Mouse (Mus musculus) MEL (cell line): ENCODE results near the gene Ppp2r1b. TPM values are rescaled to one million over a fixed set of nuclear protein-coding genes. Genes with fewer than 3 reads are reported as not detected.

Source experiments
- DNase-seq: peaks from one replicate; pipeline ENCODE4 v3.0.0; 2011; ENCODE audit warnings: low read depth, low spot score
- H3K27ac ChIP-seq: 2 replicates; pipeline ENCODE4 v1.5.1; 2012; ENCODE audit warnings: low read depth, mild to moderate bottlenecking, control low read depth, low read length, moderate library complexity; ENCODE audit not compliant: control insufficient read depth
- H3K27me3 ChIP-seq, 2 experiments: fragments of 150-350 bp in 1 of 2; sonication (generic) in 1 of 2; 2 replicates each; pipeline ENCODE4 v1.6.1; 2012; ENCODE audit warnings: low read length in 2 of 2, mild to moderate bottlenecking in 2 of 2, improper control_type of control experiment in 1 of 2, moderate library complexity in 1 of 2; ENCODE audit not compliant: insufficient read depth in 2 of 2, control insufficient read depth in 1 of 2
- H3K36me3 ChIP-seq, 2 experiments: 2 replicates each; pipeline ENCODE4 v1.6.1; 2012 to 2014; ENCODE audit warnings: low read length in 2 of 2, improper control_type of control experiment in 1 of 2, inconsistent platforms in 1 of 2, mild to moderate bottlenecking in 1 of 2; ENCODE audit not compliant: insufficient read depth in 2 of 2, control insufficient read depth in 1 of 2
- H3K4me1 ChIP-seq, 2 experiments: fragments of 150-350 bp in 1 of 2; sonication (generic) in 1 of 2; 2 replicates each; pipeline ENCODE4 v1.6.1; 2012; ENCODE audit warnings: low read length in 2 of 2, improper control_type of control experiment in 1 of 2, mild to moderate bottlenecking in 1 of 2; ENCODE audit not compliant: insufficient read depth in 2 of 2, control insufficient read depth in 1 of 2
- H3K4me3 ChIP-seq, 2 experiments: fragments of 150-350 bp in 1 of 2; sonication (generic) in 1 of 2; 2 replicates each; pipeline ENCODE4 v1.5.1; 2012; ENCODE audit warnings: low read depth in 2 of 2, low read length in 2 of 2, mild to moderate bottlenecking in 2 of 2, moderate library complexity in 2 of 2, control low read depth in 1 of 2, improper control_type of control experiment in 1 of 2; ENCODE audit not compliant: control insufficient read depth in 1 of 2, insufficient read depth in 1 of 2
- H3K79me2 ChIP-seq: 2 replicates; pipeline ENCODE4 v1.6.1; 2012; ENCODE audit warnings: mild to moderate bottlenecking, low read length, moderate library complexity; ENCODE audit not compliant: control insufficient read depth, poor library complexity, insufficient read depth
- H3K9ac ChIP-seq: 2 replicates; pipeline ENCODE4 v1.6.1; 2012; ENCODE audit warnings: low read depth, mild to moderate bottlenecking, control low read depth, low read length, moderate library complexity; ENCODE audit not compliant: control insufficient read depth, poor library complexity, severe bottlenecking
- H3K9me3 ChIP-seq: fragments of 150-350 bp; sonication (generic); replicated peaks from 2 replicates; pipeline ENCODE4 v1.6.1; 2012; ENCODE audit warnings: mild to moderate bottlenecking, low read length, improper control_type of control experiment, moderate library complexity; ENCODE audit not compliant: insufficient read depth
- CHD1 ChIP-seq: IDR thresholded peaks from 2 replicates; pipeline ENCODE4 v1.6.1; 2012; ENCODE audit warnings: low read depth, mild to moderate bottlenecking, inconsistent platforms, low read length, improper control_type of control experiment
- E2F4 ChIP-seq: IDR thresholded peaks from 2 replicates; pipeline ENCODE4 v1.6.1; 2011; ENCODE audit warnings: low read depth, low read length, improper control_type of control experiment, borderline replicate concordance
- ELF1 ChIP-seq: IDR thresholded peaks from 2 replicates; pipeline ENCODE4 v1.6.1; 2014; ENCODE audit warnings: low read depth, mild to moderate bottlenecking, inconsistent platforms, low read length, improper control_type of control experiment, moderate library complexity
- EP300 ChIP-seq, 2 experiments: IDR thresholded peaks; 2 replicates each; pipeline ENCODE4 v1.6.1; 2011; ENCODE audit warnings: improper control_type of control experiment in 2 of 2, low read length in 2 of 2, low read depth in 1 of 2, mild to moderate bottlenecking in 1 of 2
- GABPA ChIP-seq: IDR thresholded peaks from 2 replicates; pipeline ENCODE4 v1.6.1; 2012; ENCODE audit warnings: low read depth, mild to moderate bottlenecking, inconsistent platforms, low read length, improper control_type of control experiment, moderate library complexity
- HCFC1 ChIP-seq: IDR thresholded peaks from 2 replicates; pipeline ENCODE4 v1.6.1; 2012; ENCODE audit warnings: low read depth, mild to moderate bottlenecking, inconsistent platforms, low read length, improper control_type of control experiment, moderate library complexity
- MAZ ChIP-seq: IDR thresholded peaks from 2 replicates; pipeline ENCODE4 v1.6.1; 2012; ENCODE audit warnings: low read depth, mild to moderate bottlenecking, inconsistent platforms, low read length, improper control_type of control experiment
- MXI1 ChIP-seq: IDR thresholded peaks from 2 replicates; pipeline ENCODE4 v1.6.1; 2011; ENCODE audit warnings: mild to moderate bottlenecking, low read depth, low read length, improper control_type of control experiment
- MYB ChIP-seq: IDR thresholded peaks from 2 replicates; pipeline ENCODE4 v1.6.1; 2011; ENCODE audit warnings: mild to moderate bottlenecking, low read depth, low read length, improper control_type of control experiment
- NELFE ChIP-seq: IDR thresholded peaks from 2 replicates; pipeline ENCODE4 v1.6.1; 2011; ENCODE audit warnings: low read depth, low read length, improper control_type of control experiment
- NRF1 ChIP-seq: IDR thresholded peaks from 2 replicates; pipeline ENCODE4 v1.6.1; 2014; ENCODE audit warnings: low read depth, mild to moderate bottlenecking, inconsistent platforms, low read length, improper control_type of control experiment, moderate library complexity; ENCODE audit not compliant: poor library complexity, insufficient read depth, severe bottlenecking
- POLR2AphosphoS2 ChIP-seq: IDR thresholded peaks from 2 replicates; pipeline ENCODE4 v1.6.1; 2011; ENCODE audit warnings: low read length, improper control_type of control experiment
- POLR2AphosphoS5 ChIP-seq: IDR thresholded peaks from 2 replicates; pipeline ENCODE4 v1.6.1; 2012; ENCODE audit warnings: low read depth, borderline replicate concordance, mild to moderate bottlenecking, inconsistent platforms, low read length, moderate library complexity, mixed read lengths
- RCOR1 ChIP-seq: IDR thresholded peaks from 2 replicates; pipeline ENCODE4 v1.6.1; 2012; ENCODE audit warnings: low read depth, mild to moderate bottlenecking, inconsistent platforms, low read length, improper control_type of control experiment
- TAL1 ChIP-seq: IDR thresholded peaks from 2 replicates; pipeline ENCODE4 v1.6.1; 2012; ENCODE audit warnings: mild to moderate bottlenecking, inconsistent platforms, low read length, moderate library complexity, mixed read lengths
- TBP ChIP-seq: IDR thresholded peaks from 2 replicates; pipeline ENCODE4 v1.8.0; 2011; ENCODE audit warnings: low read depth, low read length, improper control_type of control experiment
- TCF12 ChIP-seq: IDR thresholded peaks from 2 replicates; pipeline ENCODE4 v1.6.1; 2014; ENCODE audit warnings: low read depth, mild to moderate bottlenecking, inconsistent platforms, low read length, improper control_type of control experiment, moderate library complexity
- USF2 ChIP-seq, 2 experiments: IDR thresholded peaks; 2 replicates each; pipeline ENCODE4 v1.6.1; 2011 to 2012; ENCODE audit warnings: improper control_type of control experiment in 2 of 2, low read length in 2 of 2, borderline replicate concordance in 1 of 2, inconsistent platforms in 1 of 2, low read depth in 1 of 2, mild to moderate bottlenecking in 1 of 2; ENCODE audit not compliant: insufficient read depth in 1 of 2
- ZC3H11A ChIP-seq: IDR thresholded peaks from 2 replicates; pipeline ENCODE4 v1.6.1; 2012; ENCODE audit warnings: low read depth, mild to moderate bottlenecking, inconsistent platforms, low read length, improper control_type of control experiment
- ZKSCAN1 ChIP-seq: IDR thresholded peaks from 2 replicates; pipeline ENCODE4 v1.6.1; 2012; ENCODE audit warnings: low read depth, mild to moderate bottlenecking, inconsistent platforms, low read length, improper control_type of control experiment, moderate library complexity
- ZMIZ1 ChIP-seq: IDR thresholded peaks from 2 replicates; pipeline ENCODE4 v1.6.1; 2012; ENCODE audit warnings: low read depth, mild to moderate bottlenecking, inconsistent platforms, low read length, improper control_type of control experiment, moderate library complexity
- ZNF384 ChIP-seq: IDR thresholded peaks from 2 replicates; pipeline ENCODE4 v1.6.1; 2012; ENCODE audit warnings: low read depth, mild to moderate bottlenecking, inconsistent platforms, low read length, improper control_type of control experiment
- polyA plus RNA-seq, 2 experiments: library from polyadenylated mRNA; stranded (reverse) in 1 of 2; unstranded in 1 of 2; fragments of >175 nt in 1 of 2; fragments of >200 nt in 1 of 2; gene quantifications; 2 replicates each; pipeline versions ENCODE4 v1.2.1 to v1.2.4; 2012; ENCODE audit warnings: low replicate concordance in 2 of 2, low read depth in 1 of 2; ENCODE audit not compliant: insufficient read length in 2 of 2, insufficient read depth in 1 of 2, missing spikeins in 1 of 2
- total RNA-seq: library from RNA; depleted of rRNA; stranded (reverse); fragments of 300-350 nt; gene quantifications from 2 replicates; pipeline ENCODE4 v1.2.3, GENCODE M21; 2012

The Ppp2r1b gene
- total and polyA plus RNA-seq, 3 experiments: 67.6 to 101 TPM; not detected in 1

- Histone ChIP-seq H3K9ac (no peak overlapping the region; the same call in 1 of the 2 replicates), H3K4me3 (no peak overlapping the region), H3K27me3 (no peaks in the 10 kb centered on the region), H3K9me3 (no peaks in the 10 kb centered on the region), H3K79me2 (no peaks in the 10 kb centered on the region), H3K36me3 (peaks cover 0 to 23% of the 10 kb centered on the region in 2 experiments; a peak in 2 of 4 replicates), H3K4me1 (peaks cover 2 to 20% of the 10 kb centered on the region in 2 experiments), H3K27ac (peak overlapping the region; percentile 98)
- TF ChIP-seq ZNF384 (no peak), ZC3H11A (no peak), ELF1 (no peak), NELFE (no peak), E2F4 (no peak), EP300 (IDR thresholded peaks at IDR 0.05; ENCODE audit: low read depth in 1 of 2, low read length in 2 of 2) (no peak), TAL1 (no peak), POLR2AphosphoS5 (no peak), HCFC1 (no peak), MXI1 (no peak; the same call in 1 of the 2 replicates), TBP (no peak), ZKSCAN1 (no peak)
- DNase-seq: peak; percentile 53
Measured at GRCm38 (mm10) chr9:50811746-50812145, 33.4 kb upstream of the Ppp2r1b start.

GRCm38 (mm10) chr9:50813796-50814195, 31.3 kb upstream of the Ppp2r1b start:
- Histone ChIP-seq H3K27me3 (no peaks in the 10 kb centered on the region), H3K9me3 (no peaks in the 10 kb centered on the region), H3K27ac (no peak overlapping the region), H3K36me3 (peaks cover 0 to 23% of the 10 kb centered on the region in 2 experiments; a peak in 2 of 4 replicates), H3K4me1 (peaks cover 2 to 20% of the 10 kb centered on the region in 2 experiments), H3K4me3 (no peak overlapping the region), H3K79me2 (no peaks in the 10 kb centered on the region), H3K9ac (no peak overlapping the region)
- no peak for DNase-seq
- no peak for TF ChIP-seq NELFE

DNA sequence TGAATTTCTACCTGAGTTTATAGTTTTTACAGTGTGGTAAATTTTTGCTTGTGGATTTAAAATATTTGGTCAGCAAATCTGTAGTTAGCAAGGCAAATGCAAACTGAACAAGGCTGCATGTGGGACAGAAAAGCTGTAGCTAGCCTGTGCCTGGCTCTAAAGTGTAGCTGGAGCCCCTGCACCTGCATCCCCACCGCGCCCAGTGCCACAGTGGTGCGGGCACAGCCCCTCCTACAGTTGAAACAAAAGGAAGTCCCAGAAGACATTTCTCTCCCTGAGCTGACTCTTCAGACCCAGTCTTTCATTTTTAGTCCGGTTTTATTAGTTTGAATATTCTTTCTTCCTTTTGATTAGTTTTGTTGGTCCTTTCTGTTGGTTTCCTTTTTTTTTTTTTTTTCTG, 29.4 kb upstream of the Ppp2r1b start:
- TF ChIP-seq USF2 (IDR thresholded peaks at IDR 0.05; ENCODE audit: borderline replicate concordance in 1 of 2, insufficient read depth in 1 of 2, low read depth in 1 of 2, low read length in 2 of 2): no peak
- no peak for TF ChIP-seq NELFE
- no peak for TF ChIP-seq E2F4
- no peak for TF ChIP-seq HCFC1
- no peak for TF ChIP-seq CHD1
- no peak for TF ChIP-seq TCF12
- TF ChIP-seq GABPA: no peak
- TF ChIP-seq NRF1: no peak
- no peak for TF ChIP-seq POLR2AphosphoS2
- TF ChIP-seq RCOR1: no peak
- TF ChIP-seq MYB: no peak
- TF ChIP-seq MXI1: no peak
- no peak for TF ChIP-seq MAZ
- TF ChIP-seq ZMIZ1: no peak
- H3K36me3 ChIP-seq: peaks cover 0 to 19% of the 10 kb centered on the region in 2 experiments; a peak in 3 of 4 replicates
- DNase-seq: no peak

More for the DNA sequence above, 29.4 kb upstream of the Ppp2r1b start:
- Histone ChIP-seq H3K4me1 (peaks cover 2 to 16% of the 10 kb centered on the region in 2 experiments), H3K9ac (no peak overlapping the region), H3K27ac (no peak overlapping the region), H3K79me2 (no peaks in the 10 kb centered on the region), H3K9me3 (no peaks in the 10 kb centered on the region), H3K27me3 (no peaks in the 10 kb centered on the region), H3K4me3 (no peak overlapping the region)
